Mouse (Mus musculus) intestine, embryonic 14.5 days (tissue): Measurements from ENCODE around the gene Hoxa9. TPM values are rescaled to one million over a fixed set of nuclear protein-coding genes. Genes with fewer than 3 reads are reported as not detected.

Experiments used
- ATAC-seq: fragments of 200-750 bp; cut with Nextera tagmentation; replicated peaks from 2 replicates; pipeline ENCODE4 v1.8.0; 2017; ENCODE audit warnings: low read depth, moderate number of reproducible peaks, moderate TSS enrichment, moderate library complexity; ENCODE audit not compliant: low FRiP score, low TSS enrichment
- DNase-seq: peaks from one replicate; pipeline ENCODE4 v3.0.0-alpha.2; 2018; ENCODE audit warnings: low spot score
- H3K27ac ChIP-seq: fragments of 300-500 bp; sonication (generic); 2 replicates; pipeline ENCODE4 v1.5.1; 2014; ENCODE audit warnings: low read depth, mild to moderate bottlenecking, control low read depth
- H3K27me3 ChIP-seq: fragments of 300-500 bp; sonication (generic); replicated peaks from 2 replicates; pipeline ENCODE4 v1.6.1; 2014; ENCODE audit warnings: low read length, control low read depth; ENCODE audit not compliant: control insufficient read depth, insufficient read depth
- H3K36me3 ChIP-seq: fragments of 300-500 bp; sonication (generic); 2 replicates; pipeline ENCODE4 v1.6.1; 2014; ENCODE audit warnings: low read length, control low read depth; ENCODE audit not compliant: control insufficient read depth, insufficient read depth
- H3K4me1 ChIP-seq: fragments of 300-500 bp; sonication (generic); replicated peaks from 2 replicates; pipeline ENCODE4 v1.6.1; 2014; ENCODE audit warnings: low read length, control low read depth, mixed read lengths; ENCODE audit not compliant: control insufficient read depth, insufficient read depth
- H3K4me2 ChIP-seq: fragments of 300-500 bp; sonication (generic); 2 replicates; pipeline ENCODE4 v1.6.1; 2014; ENCODE audit warnings: low read length
- H3K4me3 ChIP-seq: fragments of 300-500 bp; sonication (generic); 2 replicates; pipeline ENCODE4 v1.5.1; 2014; ENCODE audit warnings: low read depth, low read length, control low read depth, mixed read lengths
- H3K9ac ChIP-seq: fragments of 300-500 bp; sonication (generic); 2 replicates; pipeline ENCODE4 v1.6.1; 2014; ENCODE audit warnings: mild to moderate bottlenecking, low read length
- H3K9me3 ChIP-seq: fragments of 300-500 bp; sonication (generic); 2 replicates; pipeline ENCODE4 v1.6.1; 2016; ENCODE audit warnings: low read length, control low read depth; ENCODE audit not compliant: control insufficient read depth
- WGBS: fragments of 180-500 bp; shearing (Covaris S2); extraction: QIAGEN DNeasy Blood & Tissue Kit; methylation state at CpG from one replicate; pipeline ENCODE4 v1.1.7; 2014; 5-methylcytosine and 5-hydroxymethylcytosine counted together
- polyA plus RNA-seq: library from polyadenylated mRNA; unstranded; fragments of >200 nt; fragmentation: Nextera tagmentation; extraction: Ambion mirVana; gene quantifications from 2 replicates; pipeline ENCODE4 v1.2.1, GENCODE M21; 2014

The Hoxa9 gene
- polyA plus RNA-seq, 1 experiment from 2014 or later = 4.2 TPM

DNA sequence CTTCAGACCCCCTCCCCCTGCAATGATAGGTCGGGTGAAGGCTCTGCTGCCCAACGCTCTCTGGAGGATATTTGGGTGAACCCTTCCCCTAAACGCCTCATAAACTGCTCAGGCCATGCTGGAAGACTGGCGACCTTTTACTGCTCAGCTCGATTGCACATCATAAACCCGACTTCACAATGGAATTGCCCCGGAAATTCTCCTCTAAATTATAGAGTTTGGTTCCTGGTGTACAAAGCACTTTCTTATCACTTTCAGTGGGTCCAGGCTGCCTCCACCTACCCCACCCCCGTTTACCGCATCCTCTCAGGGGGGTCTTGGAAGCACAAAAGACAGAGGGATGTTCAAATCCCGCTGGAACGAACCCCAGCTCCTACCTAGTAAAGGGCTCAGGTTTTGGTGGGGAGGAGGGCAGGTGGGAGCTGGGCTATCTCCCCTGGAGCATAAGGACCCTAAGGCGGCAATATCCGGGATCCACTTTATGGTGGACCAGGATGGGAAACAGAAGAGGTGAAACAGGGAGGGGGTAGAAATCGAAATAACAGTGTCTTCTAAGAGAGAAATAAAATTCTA is 12.2 kb downstream of the Hoxa9 start:
- Histone ChIP-seq H3K4me2 (peak overlapping the region; percentile 96; the same call in 1 of the 2 replicates), H3K27me3 (peaks cover 95% of the 10 kb centered on the region), H3K9ac (no peak overlapping the region), H3K36me3 (no peaks in the 10 kb centered on the region), H3K4me1 (peaks cover 24% of the 10 kb centered on the region; the same call in 1 of the 2 replicates), H3K27ac (no peak overlapping the region), H3K9me3 (no peaks in the 10 kb centered on the region), H3K4me3 (no peak overlapping the region)
- DNase-seq (no peak), ATAC-seq (no peak)
- 38% methylated on average over 14 of the region's 14 CpGs for WGBS

DNA sequence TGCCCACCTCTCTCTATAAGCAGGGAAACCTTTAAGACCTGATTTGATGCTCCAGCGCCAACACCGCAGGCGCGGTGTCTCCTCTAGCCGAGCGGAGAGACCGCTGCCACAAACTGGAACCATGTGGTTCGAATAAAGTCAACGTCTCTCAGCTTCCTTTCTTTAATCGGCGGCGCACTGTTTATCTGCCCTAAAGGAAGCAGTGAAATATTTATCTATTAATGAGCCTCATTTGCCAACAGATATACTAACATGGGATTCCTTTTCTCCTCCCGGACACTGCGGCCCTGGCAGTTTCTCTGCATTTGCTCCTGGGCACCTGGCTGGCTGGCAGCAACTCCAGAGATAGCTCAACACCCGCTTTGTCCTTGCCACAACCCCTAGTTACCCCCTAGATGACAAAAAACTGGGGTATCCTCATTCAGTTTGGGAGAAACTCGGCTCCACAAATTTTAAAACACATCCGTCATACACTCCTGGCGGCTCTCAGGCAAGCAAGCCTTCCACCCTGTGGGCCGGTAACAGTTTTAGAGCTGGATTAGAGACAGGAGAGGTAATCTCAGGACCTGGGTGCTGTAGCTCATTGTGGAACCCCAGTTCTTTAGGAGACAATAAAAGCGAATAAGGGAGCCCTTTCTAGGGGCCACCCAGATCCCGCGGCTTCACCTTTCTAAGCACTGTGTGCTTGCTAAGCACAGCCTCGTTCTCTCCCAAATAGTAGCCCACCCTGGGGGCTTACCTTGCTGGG is 12.8 kb downstream of the Hoxa9 start:
- Histone ChIP-seq H3K4me3 (peak overlapping the region; percentile 50), H3K36me3 (no peaks in the 10 kb centered on the region), H3K27me3 (peaks cover 94% of the 10 kb centered on the region), H3K9me3 (no peaks in the 10 kb centered on the region), H3K4me1 (peaks cover 27% of the 10 kb centered on the region; the same call in 1 of the 2 replicates), H3K4me2 (peak overlapping the region; percentile 64), H3K9ac (peak overlapping the region; percentile 43), H3K27ac (peak overlapping the region; percentile 52)
- DNase-seq (no peak), ATAC-seq (no peak)
- WGBS = 17% methylated on average over 23 of the region's 23 CpGs

DNA sequence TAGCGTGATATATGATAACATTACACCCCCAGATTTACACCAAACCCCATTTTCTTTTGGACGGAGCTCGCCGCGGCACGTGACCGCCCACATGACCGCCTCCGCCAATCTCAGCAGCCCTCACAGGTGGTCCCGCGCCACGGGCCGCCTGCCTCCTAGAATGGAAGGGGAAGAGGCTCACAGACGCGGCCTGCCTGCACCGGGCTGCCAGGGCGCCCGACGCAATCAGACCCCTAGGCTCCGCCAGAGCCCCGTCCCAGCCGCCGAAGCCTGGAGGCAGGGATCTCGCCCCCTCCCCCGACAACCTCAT is 13.5 kb downstream of the Hoxa9 start:
- Histone ChIP-seq H3K9ac (peak overlapping the region; percentile 57), H3K9me3 (no peaks in the 10 kb centered on the region), H3K27me3 (peaks cover 94% of the 10 kb centered on the region), H3K4me1 (peaks cover 31% of the 10 kb centered on the region; the same call in 1 of the 2 replicates), H3K4me2 (peak overlapping the region; percentile 64), H3K27ac (peak overlapping the region; percentile 55), H3K36me3 (no peaks in the 10 kb centered on the region), H3K4me3 (peak overlapping the region; percentile 50)
- under 1% methylated on average over 25 of the region's 25 CpGs for WGBS
- ATAC-seq (peak; percentile 71), DNase-seq (peak; percentile 90)

DNA sequence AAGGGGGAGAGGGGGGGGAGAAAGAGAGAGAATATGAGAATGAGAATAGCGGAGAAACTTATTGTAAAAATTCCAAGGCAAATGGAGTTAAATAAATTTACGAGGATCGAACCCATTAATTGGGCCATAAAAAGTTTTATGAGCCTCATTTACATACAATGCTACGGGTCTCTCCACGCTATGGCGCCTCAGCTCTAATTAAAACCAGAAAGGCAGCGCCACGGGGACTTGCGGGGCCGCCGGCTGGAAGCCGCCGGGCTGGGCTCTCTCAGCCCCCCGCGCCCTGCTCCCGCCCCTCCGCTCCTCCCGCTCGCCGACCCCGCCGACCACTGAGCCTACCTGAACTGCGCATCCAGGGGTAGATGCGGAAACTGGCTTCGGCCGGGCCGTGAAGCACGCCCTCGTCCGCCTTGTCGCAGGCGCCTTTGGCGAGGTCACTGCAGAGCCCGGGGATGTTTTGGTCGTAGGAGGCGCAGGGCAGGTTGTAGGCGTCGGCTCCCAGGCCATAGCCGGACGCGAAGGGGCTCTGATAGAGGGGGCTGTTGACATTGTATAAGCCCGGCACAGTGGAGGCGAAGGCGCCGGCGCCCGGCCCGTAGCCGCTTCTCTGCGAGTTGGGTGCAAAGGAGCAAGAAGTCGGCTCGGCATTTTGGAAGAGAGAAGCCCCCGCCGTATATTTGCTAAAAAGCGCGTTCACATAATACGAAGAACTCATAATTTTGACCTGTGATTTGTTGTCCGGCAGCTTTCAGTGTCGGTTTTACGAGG is 14.0 kb downstream of the Hoxa9 start:
- peak overlapping the region; percentile 57 for H3K9ac ChIP-seq
- DNase-seq = no peak
- H3K36me3 ChIP-seq = no peaks in the 10 kb centered on the region
- H3K4me1 ChIP-seq = peaks cover 31% of the 10 kb centered on the region; the same call in 1 of the 2 replicates
- peak overlapping the region; percentile 55; the same call in 1 of the 2 replicates for H3K27ac ChIP-seq
- peaks cover 92% of the 10 kb centered on the region for H3K27me3 ChIP-seq
- ATAC-seq = 0 out of 2 replicates have a peak, but pooled peaks have one; percentile 14
- H3K4me2 ChIP-seq = peak overlapping the region; percentile 64
- H3K4me3 ChIP-seq = peak overlapping the region; percentile 50
- no peaks in the 10 kb centered on the region for H3K9me3 ChIP-seq
- WGBS = 1% methylated on average over 59 of the region's 60 CpGs

DNA sequence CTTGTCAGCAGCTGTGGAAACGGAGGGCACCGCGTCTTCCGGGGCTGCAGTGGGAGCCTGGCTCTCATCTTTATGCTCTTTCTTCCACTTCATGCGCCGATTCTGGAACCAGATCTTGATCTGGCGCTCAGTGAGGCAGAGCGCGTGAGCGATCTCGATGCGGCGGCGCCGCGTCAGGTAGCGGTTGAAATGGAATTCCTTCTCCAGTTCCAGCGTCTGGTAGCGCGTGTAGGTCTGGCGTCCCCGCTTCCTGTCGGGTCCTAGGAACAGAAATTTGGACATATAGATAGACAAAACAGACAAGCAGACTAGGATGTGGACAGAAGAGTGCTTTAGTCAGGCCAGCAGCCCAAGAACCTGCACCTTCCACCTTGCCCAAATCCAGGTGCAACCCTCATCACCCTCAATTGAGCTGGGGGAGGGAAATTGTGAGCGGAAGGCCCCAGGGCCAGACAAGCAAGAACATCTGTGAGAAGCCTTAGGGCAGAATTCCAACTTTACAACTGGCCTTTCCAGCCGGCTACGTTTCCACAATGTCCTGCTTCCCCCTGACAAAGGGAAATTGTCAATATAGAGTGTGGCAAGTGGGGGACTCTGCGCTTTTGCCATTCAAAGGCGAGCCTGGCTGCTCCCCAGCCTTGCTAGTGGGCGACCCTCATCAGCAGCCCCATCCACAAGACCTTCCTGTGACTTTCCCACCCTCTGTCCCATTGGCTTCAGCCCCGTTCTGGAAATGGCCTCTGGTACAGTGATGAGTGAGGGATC is 14.9 kb downstream of the Hoxa9 start:
- Histone ChIP-seq H3K9me3 (no peaks in the 10 kb centered on the region), H3K9ac (peak overlapping the region; percentile 57), H3K36me3 (no peaks in the 10 kb centered on the region), H3K27me3 (peaks cover 92% of the 10 kb centered on the region), H3K27ac (no peak overlapping the region), H3K4me2 (peak overlapping the region; percentile 64), H3K4me3 (peak overlapping the region; percentile 50), H3K4me1 (peaks cover 30% of the 10 kb centered on the region; the same call in 1 of the 2 replicates)
- peak; percentile 78 for DNase-seq
- 5% methylated on average over 30 of the region's 30 CpGs for WGBS
- no peak for ATAC-seq

DNA sequence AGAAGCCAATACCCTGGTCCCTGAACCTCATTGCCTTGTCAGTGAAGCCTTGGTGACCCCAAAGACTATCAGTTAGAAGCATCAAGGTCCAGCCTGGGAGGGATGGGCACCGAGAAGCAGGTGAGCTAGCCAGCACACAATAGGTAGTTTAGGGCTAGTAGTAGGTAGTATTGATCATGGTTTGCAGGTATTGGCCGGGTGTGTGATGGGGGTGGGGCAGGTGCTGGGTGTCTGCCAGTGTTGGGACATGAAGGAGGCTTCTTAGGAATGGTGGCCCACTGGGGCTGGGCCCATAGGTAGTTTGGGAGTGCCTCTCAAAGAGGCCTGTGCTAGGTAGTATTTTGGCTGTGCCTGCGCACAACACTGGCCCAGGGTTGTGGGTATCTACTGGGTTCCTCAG is 15.8 kb downstream of the Hoxa9 start:
- ATAC-seq = no peak
- Histone ChIP-seq H3K27ac (no peak overlapping the region), H3K4me2 (peak overlapping the region; percentile 64; the same call in 1 of the 2 replicates), H3K27me3 (peaks cover 89% of the 10 kb centered on the region), H3K4me3 (no peak overlapping the region), H3K4me1 (peaks cover 25% of the 10 kb centered on the region; the same call in 1 of the 2 replicates), H3K36me3 (no peaks in the 10 kb centered on the region), H3K9me3 (no peaks in the 10 kb centered on the region), H3K9ac (no peak overlapping the region)
- DNase-seq = no peak
- WGBS = 41% methylated on average over 3 of the region's 3 CpGs

DNA sequence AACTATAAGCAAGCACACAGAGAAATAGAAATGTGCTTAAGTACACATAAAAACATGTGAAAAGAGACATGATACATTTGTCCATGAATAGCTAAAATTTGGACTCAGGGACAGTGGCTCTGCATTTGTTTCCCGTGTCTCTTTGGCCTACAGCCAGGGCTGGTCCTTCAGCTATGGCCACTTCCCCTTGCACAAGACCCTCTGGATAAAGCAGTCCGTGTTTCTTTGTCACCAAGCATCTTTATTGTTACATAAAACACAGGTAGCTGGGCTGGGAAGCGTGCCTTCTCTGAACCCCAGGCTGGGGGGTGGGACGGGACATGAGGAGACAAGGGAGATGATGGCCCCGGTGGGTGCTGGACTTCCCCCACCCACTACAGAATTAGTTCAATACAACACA is 16.6 kb downstream of the Hoxa9 start:
- H3K4me2 ChIP-seq = 0 out of 2 replicates have a peak overlapping the region, but pooled peaks have one; percentile 78
- DNase-seq (no peak), ATAC-seq (no peak)
- H3K4me1 ChIP-seq = peaks cover 23% of the 10 kb centered on the region; the same call in 1 of the 2 replicates
- H3K9ac ChIP-seq = no peak overlapping the region
- H3K27me3 ChIP-seq = peaks cover 87% of the 10 kb centered on the region
- no peak overlapping the region for H3K27ac ChIP-seq
- 0 out of 2 replicates have a peak overlapping the region, but pooled peaks have one; percentile 64 for H3K4me3 ChIP-seq
- H3K9me3 ChIP-seq = no peaks in the 10 kb centered on the region
- no peaks in the 10 kb centered on the region for H3K36me3 ChIP-seq
- WGBS = 47% methylated on average over 5 of the region's 5 CpGs
